Mouse (Mus musculus) kidney, adult 2 months (tissue): ENCODE results near the gene Bst1. TPM values are rescaled to one million over a fixed set of nuclear protein-coding genes. Genes with fewer than 3 reads are reported as not detected.

Source experiments
- DNase-seq: peaks from one replicate; pipeline ENCODE4 v3.0.0; 2021
- H3K27ac ChIP-seq: fragments of 200-500 bp; 2 replicates; pipeline ENCODE4 v1.5.1; 2012; ENCODE audit warnings: low read depth, low read length, control low read depth, inconsistent platforms; ENCODE audit not compliant: insufficient read depth
- H3K27me3 ChIP-seq: fragments of 200-500 bp; replicated peaks from 2 replicates; pipeline ENCODE4 v1.6.1; 2012; ENCODE audit warnings: mild to moderate bottlenecking, moderate library complexity, low read length, inconsistent platforms; ENCODE audit not compliant: control insufficient read depth, insufficient read depth
- H3K36me3 ChIP-seq: fragments of 200-500 bp; 2 replicates; pipeline ENCODE4 v1.6.1; 2012; ENCODE audit warnings: mild to moderate bottlenecking, moderate library complexity, low read length, inconsistent platforms; ENCODE audit not compliant: control insufficient read depth, insufficient read depth
- H3K4me1 ChIP-seq: fragments of 200-500 bp; 2 replicates; pipeline ENCODE4 v1.6.1; 2011; ENCODE audit warnings: low read length; ENCODE audit not compliant: control insufficient read depth, insufficient read depth
- H3K4me3 ChIP-seq: fragments of 200-500 bp; 2 replicates; pipeline ENCODE4 v1.5.1; 2011; ENCODE audit warnings: mild to moderate bottlenecking, low read depth, low read length, control low read depth; ENCODE audit not compliant: insufficient read depth
- CTCF ChIP-seq: fragments of 200-500 bp; conservative IDR thresholded peaks from 2 replicates; pipeline ENCODE4 v1.5.1; 2011; ENCODE audit warnings: low read depth, mild to moderate bottlenecking, control low read depth, low read length, moderate library complexity, mixed read lengths; ENCODE audit not compliant: insufficient read depth, insufficient read length
- POLR2A ChIP-seq: fragments of 200-500 bp; IDR thresholded peaks from one replicate; pipeline ENCODE4 v1.6.1; 2011; ENCODE audit warnings: low read depth, low read length, control low read depth
- WGBS: fragments of 180-500 bp; shearing (Covaris S2); methylation state at CpG from one replicate; pipeline ENCODE4 v1.1.7; 2018; 5-methylcytosine and 5-hydroxymethylcytosine counted together
- polyA plus RNA-seq: library from polyadenylated mRNA; depleted of rRNA; stranded (reverse); fragments of >200 nt; gene quantifications from 2 replicates; pipeline ENCODE4 v1.2.3, GENCODE M21; 2012

Bst1 gene
- polyA plus RNA-seq, 1 experiment: 11.5 TPM

- WGBS: 2% methylated on average over 80 of the region's 82 CpGs
- peaks cover 7% of the 10 kb centered on the region for H3K4me1 ChIP-seq
- peak overlapping the region; percentile 99 for H3K4me3 ChIP-seq
- no peaks in the 10 kb centered on the region for H3K36me3 ChIP-seq
- no peaks in the 10 kb centered on the region for H3K27me3 ChIP-seq
- peak; percentile 85 for DNase-seq
- peak overlapping the region; percentile 93 for H3K27ac ChIP-seq
- TF ChIP-seq CTCF (no peak), POLR2A (peak; percentile 27)
Observed at GRCm38 (mm10) chr5:43781977-43782930, 36.4 kb upstream of the Bst1 start.

- no peaks in the 10 kb centered on the region for H3K27me3 ChIP-seq
- H3K4me1 ChIP-seq: peaks cover 7% of the 10 kb centered on the region
- H3K36me3 ChIP-seq: no peaks in the 10 kb centered on the region
- no peak overlapping the region for H3K27ac ChIP-seq
- TF ChIP-seq CTCF (no peak), POLR2A (no peak)
- DNase-seq: no peak
- 78% methylated on average over 2 of the region's 2 CpGs for WGBS
- H3K4me3 ChIP-seq: no peak overlapping the region
Observed at GRCm38 (mm10) chr5:43783996-43784395, 34.7 kb upstream of the Bst1 start.

GRCm38 (mm10) chr5:43786607-43787006 lies 32.1 kb upstream of the Bst1 start:
- Histone ChIP-seq H3K27ac (no peak overlapping the region), H3K36me3 (no peaks in the 10 kb centered on the region), H3K4me3 (no peak overlapping the region), H3K4me1 (peaks cover 2% of the 10 kb centered on the region; the same call in 1 of the 2 replicates), H3K27me3 (no peaks in the 10 kb centered on the region)
- WGBS: 86% methylated on average over 4 of the region's 4 CpGs
- TF ChIP-seq POLR2A: no peak
- TF ChIP-seq CTCF: no peak
- DNase-seq: no peak

GRCm38 (mm10) chr5:43787976-43788752 lies 30.5 kb upstream of the Bst1 start:
- WGBS: 73% methylated on average over 9 of the region's 9 CpGs
- Histone ChIP-seq H3K4me1 (no peaks in the 10 kb centered on the region), H3K27ac (no peak overlapping the region), H3K27me3 (no peaks in the 10 kb centered on the region), H3K36me3 (no peaks in the 10 kb centered on the region), H3K4me3 (no peak overlapping the region)
- TF ChIP-seq CTCF: no peak
- TF ChIP-seq POLR2A: no peak
- DNase-seq: no peak

- H3K4me3 ChIP-seq: no peak overlapping the region
- no peaks in the 10 kb centered on the region for H3K27me3 ChIP-seq
Observed at GRCm38 (mm10) chr5:43792354-43792753, 26.3 kb upstream of the Bst1 start.

GRCm38 (mm10) chr5:43799530-43799929 lies 19.2 kb upstream of the Bst1 start:
- no peak for TF ChIP-seq POLR2A
- no peak for TF ChIP-seq CTCF
- Histone ChIP-seq H3K4me1 (no peaks in the 10 kb centered on the region), H3K36me3 (no peaks in the 10 kb centered on the region), H3K27ac (no peak overlapping the region), H3K27me3 (no peaks in the 10 kb centered on the region), H3K4me3 (no peak overlapping the region)
- DNase-seq: no peak
- WGBS: 75% methylated on average over 5 of the region's 5 CpGs

More at GRCm38 (mm10) chr5:43792354-43792753, 26.3 kb upstream of the Bst1 start:
- H3K36me3 ChIP-seq: no peaks in the 10 kb centered on the region
- H3K27ac ChIP-seq: no peak overlapping the region
- DNase-seq: no peak
- no peaks in the 10 kb centered on the region for H3K4me1 ChIP-seq
- WGBS: 90% methylated on average over 5 of the region's 5 CpGs
- TF ChIP-seq POLR2A: no peak
- TF ChIP-seq CTCF: no peak

- Histone ChIP-seq H3K4me3 (no peak overlapping the region), H3K36me3 (no peaks in the 10 kb centered on the region), H3K27ac (no peak overlapping the region), H3K27me3 (no peaks in the 10 kb centered on the region), H3K4me1 (no peaks in the 10 kb centered on the region)
- no peak for DNase-seq
- WGBS: 81% methylated on average over 1 of the region's 1 CpGs
- TF ChIP-seq CTCF (no peak), POLR2A (no peak)
Observed at GRCm38 (mm10) chr5:43800700-43801099, 18.0 kb upstream of the Bst1 start.
